Comparison of ENCODE assay signal across 26 mouse cellular contexts in genomic region chr16:97935815-97936214, GRCm38 (mm10).
"Had no signal": no experiment of that assay in that cellular context is flagged by ENCODE, and none has a peak within 500 bp of the region (broad histone marks: within the 10 kb centered on the region; RNA-seq: fewer than 3 reads in every experiment).

No protein-coding gene starts in this region.

- H3K4me2 ChIP-seq: embryonic facial prominence, embryonic 12.5 days; embryonic facial prominence, embryonic 13.5 days; embryonic facial prominence, embryonic 15.5 days; forebrain, embryonic 12.5 days; forebrain, embryonic 13.5 days; forebrain, embryonic 15.5 days had no signal

- H3K27ac ChIP-seq: embryonic facial prominence, embryonic 10.5 days; embryonic facial prominence, embryonic 12.5 days; embryonic facial prominence, embryonic 13.5 days; embryonic facial prominence, embryonic 15.5 days; forebrain, embryonic 10.5 days; forebrain, embryonic 12.5 days; forebrain, embryonic 13.5 days; forebrain, embryonic 15.5 days; gastrocnemius, adult 2 months; heart, adult 2 months; heart, embryonic 10.5 days had no signal

- H3K4me1 ChIP-seq: embryonic facial prominence, embryonic 10.5 days; embryonic facial prominence, embryonic 12.5 days; embryonic facial prominence, embryonic 13.5 days; embryonic facial prominence, embryonic 15.5 days; forebrain, embryonic 10.5 days; forebrain, embryonic 12.5 days; forebrain, embryonic 13.5 days; forebrain, embryonic 15.5 days had no signal

- DNase-seq: cerebellum, adult 9-11 months; cerebellum, postnatal 10 days; cerebellum, postnatal 14 days; cerebellum, postnatal 36 days; embryo, embryonic 11 days; forebrain, postnatal 0 days; gastrocnemius, adult 2 months; gastrocnemius, postnatal 10 days; gastrocnemius, postnatal 14 days; gastrocnemius, postnatal 25 days; gastrocnemius, postnatal 36 days; heart, adult 11 months; heart, adult 18-20 months; heart, adult 2 months had no signal

- H3K36me3 ChIP-seq: embryonic facial prominence, embryonic 10.5 days; embryonic facial prominence, embryonic 12.5 days; embryonic facial prominence, embryonic 13.5 days; embryonic facial prominence, embryonic 15.5 days; forebrain, embryonic 10.5 days; forebrain, embryonic 12.5 days; forebrain, embryonic 15.5 days; heart, embryonic 10.5 days had no signal

- ATAC-seq: forebrain, embryonic 13.5 days; forebrain, embryonic 14.5 days; forebrain, embryonic 15.5 days; forebrain, embryonic 16.5 days; forebrain, postnatal 0 days had no signal

- H3K9me3 ChIP-seq: embryonic facial prominence, embryonic 10.5 days; embryonic facial prominence, embryonic 12.5 days; embryonic facial prominence, embryonic 13.5 days; embryonic facial prominence, embryonic 15.5 days; forebrain, embryonic 10.5 days; forebrain, embryonic 12.5 days; forebrain, embryonic 13.5 days; forebrain, embryonic 15.5 days; heart, embryonic 10.5 days had no signal

- H3K9ac ChIP-seq: embryonic facial prominence, embryonic 12.5 days; embryonic facial prominence, embryonic 13.5 days; embryonic facial prominence, embryonic 15.5 days; forebrain, embryonic 12.5 days; forebrain, embryonic 13.5 days; forebrain, embryonic 15.5 days; forebrain, postnatal 0 days had no signal

- H3K27me3 ChIP-seq: embryonic facial prominence, embryonic 12.5 days; embryonic facial prominence, embryonic 13.5 days; embryonic facial prominence, embryonic 15.5 days; forebrain, embryonic 12.5 days; forebrain, embryonic 13.5 days; forebrain, embryonic 15.5 days had no signal

- H3K4me3 ChIP-seq: embryonic facial prominence, embryonic 10.5 days; embryonic facial prominence, embryonic 12.5 days; embryonic facial prominence, embryonic 13.5 days; embryonic facial prominence, embryonic 15.5 days; erythroblast, embryonic 14.5 days; forebrain, embryonic 10.5 days; forebrain, embryonic 12.5 days; forebrain, embryonic 13.5 days; forebrain, embryonic 15.5 days; gastrocnemius, adult 2 months; heart, adult 2 months; heart, embryonic 10.5 days had no signal
